Mouse (Mus musculus): ENCODE data around the gene Myl12a.

Gene Myl12a

DNA sequence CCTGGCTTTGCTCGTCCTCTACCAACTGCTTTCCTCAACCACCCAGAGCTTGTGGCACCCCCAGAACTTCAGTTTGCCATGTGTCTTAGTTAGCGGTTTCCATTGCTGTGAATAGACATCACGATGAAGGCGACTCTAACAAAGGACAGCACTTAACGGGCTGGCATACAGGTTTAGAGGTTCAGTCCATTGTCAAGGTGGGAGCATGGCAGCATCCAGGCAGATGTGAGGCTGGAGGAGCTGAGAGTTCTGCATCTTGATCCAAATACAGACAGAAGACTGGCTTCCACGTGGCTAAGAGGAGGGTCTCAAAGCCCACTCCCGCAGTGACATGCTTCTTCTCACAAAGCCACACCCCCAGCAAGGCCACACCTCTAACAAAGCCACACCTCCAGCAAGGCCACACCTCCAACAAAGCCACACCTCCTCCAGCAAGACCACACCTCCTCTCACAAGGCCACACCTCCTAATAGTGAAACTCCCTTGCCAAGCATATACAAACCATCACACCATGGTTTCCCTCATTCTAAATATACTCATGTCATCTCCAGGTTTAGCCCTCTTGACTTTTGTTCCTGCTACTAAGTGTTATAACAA lies 8.1 kb upstream of the Myl12a start:
- DNase-seq (ENCODE audit: low read depth in 1 of 2, low spot score in 2 of 2) = no peak

DNA sequence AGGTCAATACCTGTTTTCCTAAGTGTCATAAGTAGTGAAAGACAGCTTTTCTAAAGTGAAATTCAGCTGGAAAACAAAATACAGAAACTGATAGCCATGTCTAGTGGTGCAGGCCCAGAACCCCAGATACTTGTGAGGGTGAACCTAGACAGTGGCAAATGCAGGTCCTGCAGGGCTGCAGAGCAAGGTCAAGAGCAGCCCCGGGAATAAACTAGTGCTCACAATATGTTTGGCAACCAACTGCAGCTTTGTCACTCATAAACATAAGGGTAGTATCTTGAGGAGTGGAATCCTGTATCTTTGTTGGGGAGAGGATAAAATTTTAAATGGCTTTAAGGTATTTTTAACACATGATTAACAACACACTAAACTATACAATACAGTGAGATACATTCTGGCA lies 7.1 kb upstream of the Myl12a start:
- DNase-seq (ENCODE audit: low read depth in 1 of 2, low spot score in 2 of 2) = no peak

- DNase-seq (ENCODE audit: low read depth in 1 of 2, low spot score in 2 of 2) = no peak
These were observed 6.0 kb upstream of the Myl12a start for GRCm38 (mm10) chr17:71008676-71009075.

DNA sequence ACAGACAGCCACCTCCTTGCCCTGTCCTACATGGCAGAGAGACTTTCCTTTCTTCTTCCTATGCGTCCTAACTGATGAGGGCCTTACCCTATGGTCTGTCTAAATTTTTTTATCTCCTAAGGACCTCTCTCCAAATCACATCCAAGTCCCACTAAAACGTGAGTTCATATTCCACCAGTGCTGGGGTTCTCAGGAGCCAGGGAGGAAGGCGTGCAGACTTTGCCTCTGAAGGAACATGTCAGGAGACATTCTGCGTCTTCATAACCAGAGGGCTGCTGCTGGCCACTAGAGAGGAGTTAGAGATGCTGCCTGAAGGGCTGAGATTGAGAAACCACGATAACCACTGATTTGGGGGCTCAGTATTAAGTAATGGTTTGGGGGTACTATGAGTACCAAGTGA lies 4.3 kb upstream of the Myl12a start:
- no peak for DNase-seq (ENCODE audit: low read depth in 1 of 2, low spot score in 2 of 2)

DNA sequence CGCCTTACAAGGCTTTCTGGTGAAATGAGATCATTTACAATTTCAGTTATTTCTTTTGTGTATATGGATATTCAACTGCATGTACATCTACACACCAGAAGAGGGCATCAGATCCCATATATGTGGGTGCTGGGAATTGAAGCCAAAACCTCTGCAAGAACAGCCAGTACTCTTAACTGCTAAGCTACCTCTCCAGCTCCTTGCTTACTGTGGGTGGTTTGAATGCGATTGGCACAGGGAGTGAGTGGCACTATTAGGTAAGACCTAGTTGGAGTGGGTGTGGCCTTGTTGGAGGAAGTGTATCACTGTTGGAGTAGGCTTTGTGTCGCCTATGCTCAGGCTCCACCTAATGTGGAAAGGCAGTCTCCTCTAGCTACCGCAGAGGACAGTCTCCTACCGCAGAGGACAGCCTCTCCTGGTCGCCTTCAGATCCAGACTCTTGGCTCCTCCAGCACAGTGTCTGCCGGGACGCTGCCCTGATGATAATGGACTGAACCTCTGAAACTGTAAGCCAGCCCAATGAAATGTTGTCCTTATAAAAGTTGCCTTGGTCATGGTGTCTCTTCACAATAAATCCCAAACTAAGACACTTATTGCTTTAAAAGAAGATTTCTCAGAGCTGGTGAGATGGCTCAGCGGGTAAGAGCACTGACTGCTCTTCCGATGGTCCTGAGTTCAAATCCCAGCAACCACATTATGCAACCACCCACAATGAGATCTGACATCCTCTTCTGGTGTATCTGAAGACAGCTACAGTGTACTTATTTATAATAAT lies 1.7 kb upstream of the Myl12a start:
- DNase-seq (ENCODE audit: low read depth in 1 of 2, low spot score in 2 of 2) = peak in 1 of 2 experiments; percentile 49

GRCm38 (mm10) chr17:71003721-71004120 lies 1.0 kb upstream of the Myl12a start:
- no peak for DNase-seq (ENCODE audit: low read depth in 1 of 2, low spot score in 2 of 2)

GRCm38 (mm10) chr17:71003112-71003511 lies 434 bp upstream of the Myl12a start:
- DNase-seq (ENCODE audit: low read depth in 1 of 2, low spot score in 2 of 2) = no peak

GRCm38 (mm10) chr17:71002081-71002743 lies 466 bp downstream of the Myl12a start, which contains the start of gene Myom1:
Myom1 (plus strand) TSS chr17:71002633.
- DNase-seq (ENCODE audit: low read depth in 1 of 2, low spot score in 2 of 2) = peak; percentile 96 to 99

GRCm38 (mm10) chr17:71001699-71002080 lies 988 bp downstream of the Myl12a start:
- DNase-seq (ENCODE audit: low read depth in 1 of 2, low spot score in 2 of 2) = no peak

- DNase-seq (ENCODE audit: low read depth in 1 of 2, low spot score in 2 of 2) = no peak
These were observed 1.6 kb downstream of the Myl12a start for GRCm38 (mm10) chr17:71001067-71001466.

GRCm38 (mm10) chr17:71000255-71000654 lies 2.4 kb downstream of the Myl12a start:
- no peak for DNase-seq (ENCODE audit: low read depth in 1 of 2, low spot score in 2 of 2)

DNA sequence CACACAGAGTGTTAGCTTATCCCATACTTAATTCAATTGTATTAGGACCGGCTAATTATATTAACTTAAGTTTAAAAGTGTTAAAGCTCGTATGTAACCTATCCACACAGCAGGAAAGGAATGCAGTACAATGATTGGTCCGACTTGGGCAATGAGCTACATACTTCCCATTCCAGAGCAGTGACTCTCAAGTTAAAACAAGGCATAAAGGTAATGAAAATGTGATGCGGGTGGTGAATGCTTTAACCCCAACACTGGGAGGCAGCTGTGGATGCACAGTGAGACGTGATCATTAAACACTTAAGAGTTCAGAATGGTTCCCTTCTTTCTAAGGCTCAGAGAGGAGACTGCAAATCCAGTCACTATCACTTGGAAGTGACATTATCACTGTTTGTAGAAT lies 3.5 kb downstream of the Myl12a start:
- DNase-seq (ENCODE audit: low read depth in 1 of 2, low spot score in 2 of 2) = no peak

GRCm38 (mm10) chr17:70998400-70998975 lies 4.2 kb downstream of the Myl12a start:
- no peak for DNase-seq (ENCODE audit: low read depth in 1 of 2, low spot score in 2 of 2)

GRCm38 (mm10) chr17:70997836-70998235 lies 4.8 kb downstream of the Myl12a start:
- no peak for DNase-seq (ENCODE audit: low read depth in 1 of 2, low spot score in 2 of 2)

- no peak for DNase-seq (ENCODE audit: low read depth in 1 of 2, low spot score in 2 of 2)
These were observed 7.1 kb downstream of the Myl12a start for GRCm38 (mm10) chr17:70995551-70995950.

DNA sequence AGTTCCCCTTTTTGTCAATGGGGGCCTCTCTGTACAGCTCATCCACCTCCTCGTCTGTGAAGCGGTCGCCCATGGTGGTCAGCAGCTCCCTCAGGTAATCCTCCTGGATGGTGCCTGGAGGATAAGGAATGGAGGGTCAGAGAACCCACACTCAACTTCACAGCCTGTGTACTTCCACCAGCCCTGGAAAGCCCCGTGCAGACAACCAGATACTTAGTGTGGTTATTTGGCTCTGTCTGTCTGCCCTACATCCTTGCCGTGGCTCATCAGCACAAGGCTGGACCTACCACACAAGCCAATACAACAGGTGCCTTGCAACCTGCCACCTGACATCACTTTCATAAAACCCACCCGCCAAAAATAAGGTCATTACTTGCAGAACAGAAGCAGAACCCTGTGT lies 8.0 kb downstream of the Myl12a start:
- no peak for DNase-seq (ENCODE audit: low read depth in 1 of 2, low spot score in 2 of 2)

DNA sequence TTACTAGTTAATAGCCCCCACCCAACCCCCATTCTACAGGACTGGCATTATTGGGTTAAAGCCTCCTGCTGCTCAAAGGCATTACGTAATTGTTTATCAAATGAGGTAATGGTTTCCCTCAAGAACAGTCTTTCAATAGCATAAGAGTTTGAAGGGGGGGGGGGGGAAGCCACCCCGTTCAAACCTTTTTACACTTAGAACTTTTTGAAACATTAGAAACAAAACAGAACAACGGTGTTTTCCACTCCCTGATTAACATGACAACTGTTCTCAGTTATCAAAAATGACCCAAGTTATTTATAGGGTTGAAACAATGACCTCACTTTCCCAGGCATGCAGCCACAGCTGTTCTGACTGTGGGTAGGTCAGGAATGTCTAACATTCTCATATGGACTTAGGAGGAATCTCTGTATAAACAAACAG lies 9.3 kb downstream of the Myl12a start:
- no peak for DNase-seq (ENCODE audit: low read depth in 1 of 2, low spot score in 2 of 2)

- DNase-seq (ENCODE audit: low read depth in 1 of 2, low spot score in 2 of 2) = no peak
These were observed 10.0 kb downstream of the Myl12a start for GRCm38 (mm10) chr17:70992662-70993061.

GRCm38 (mm10) chr17:70991706-70992625 lies 10.7 kb downstream of the Myl12a start:
- no peak for DNase-seq (ENCODE audit: low read depth in 1 of 2, low spot score in 2 of 2)

GRCm38 (mm10) chr17:70990403-70991303 lies 12.0 kb downstream of the Myl12a start:
- peak in 1 of 2 experiments; percentile 71 for DNase-seq (ENCODE audit: low read depth in 1 of 2, low spot score in 2 of 2)
